Mouse (Mus musculus): ENCODE results near the gene Ptgir. TPM values are rescaled to one million over a fixed set of nuclear protein-coding genes. Genes with fewer than 3 reads are reported as not detected.

The Ptgir gene
- polyA plus RNA-seq, 1 experiment: not detected

- H3K4me1 ChIP-seq (ENCODE audit: control insufficient read depth, insufficient read depth, low read length): peaks cover 6% of the 10 kb centered on the region
- H3K9me3 ChIP-seq (replicated peaks; ENCODE audit: control insufficient read depth, insufficient read depth, low read length, poor library complexity, severe bottlenecking): no peaks in the 10 kb centered on the region
- no peak overlapping the region for H3K9ac ChIP-seq (ENCODE audit: low read depth, poor library complexity, severe bottlenecking)
- no peaks in the 10 kb centered on the region for H3K36me3 ChIP-seq (ENCODE audit: control insufficient read depth, insufficient read depth, low read length, poor library complexity, severe bottlenecking)
- no peak overlapping the region for H3K27ac ChIP-seq (ENCODE audit: insufficient read depth, low read length)
- no peak overlapping the region for H3K4me3 ChIP-seq (ENCODE audit: low read depth, low read length)
- H3K27me3 ChIP-seq (ENCODE audit: control insufficient read depth, insufficient read depth, low read length, poor library complexity, severe bottlenecking): no peaks in the 10 kb centered on the region
- no peak for TF ChIP-seq POLR2A (IDR thresholded peaks at IDR 0.05; ENCODE audit: insufficient read depth, low read length)
- TF ChIP-seq CTCF (IDR thresholded peaks at IDR 0.05; ENCODE audit: low read depth, low read length): no peak
- no peak for TF ChIP-seq EP300 (IDR thresholded peaks at IDR 0.05; ENCODE audit: insufficient read depth, low read depth, low read length)
Observed at GRCm38 (mm10) chr7:16903439-16903955, 2.8 kb upstream of the Ptgir start.

GRCm38 (mm10) chr7:16904120-16904675, 2.1 kb upstream of the Ptgir start:
- Histone ChIP-seq H3K4me3 (ENCODE audit: low read depth, low read length) (no peak overlapping the region), H3K9me3 (replicated peaks; ENCODE audit: control insufficient read depth, insufficient read depth, low read length, poor library complexity, severe bottlenecking) (no peaks in the 10 kb centered on the region), H3K36me3 (ENCODE audit: control insufficient read depth, insufficient read depth, low read length, poor library complexity, severe bottlenecking) (no peaks in the 10 kb centered on the region), H3K27me3 (ENCODE audit: control insufficient read depth, insufficient read depth, low read length, poor library complexity, severe bottlenecking) (no peaks in the 10 kb centered on the region), H3K4me1 (ENCODE audit: control insufficient read depth, insufficient read depth, low read length) (peaks cover 6% of the 10 kb centered on the region), H3K27ac (ENCODE audit: insufficient read depth, low read length) (no peak overlapping the region), H3K9ac (ENCODE audit: low read depth, poor library complexity, severe bottlenecking) (no peak overlapping the region)
- no peak for TF ChIP-seq CTCF (IDR thresholded peaks at IDR 0.05; ENCODE audit: low read depth, low read length)
- no peak for TF ChIP-seq EP300 (IDR thresholded peaks at IDR 0.05; ENCODE audit: insufficient read depth, low read depth, low read length)
- TF ChIP-seq POLR2A (IDR thresholded peaks at IDR 0.05; ENCODE audit: insufficient read depth, low read length): no peak

- no peak overlapping the region for H3K4me3 ChIP-seq (ENCODE audit: low read depth, low read length)
- H3K4me1 ChIP-seq (ENCODE audit: control insufficient read depth, insufficient read depth, low read length): peaks cover 6% of the 10 kb centered on the region
- no peak overlapping the region for H3K27ac ChIP-seq (ENCODE audit: insufficient read depth, low read length)
- TF ChIP-seq EP300 (IDR thresholded peaks at IDR 0.05; ENCODE audit: insufficient read depth, low read depth, low read length) (no peak), CTCF (IDR thresholded peaks at IDR 0.05; ENCODE audit: low read depth, low read length) (no peak), POLR2A (IDR thresholded peaks at IDR 0.05; ENCODE audit: insufficient read depth, low read length) (no peak)
- no peak overlapping the region for H3K9ac ChIP-seq (ENCODE audit: low read depth, poor library complexity, severe bottlenecking)
- H3K9me3 ChIP-seq (replicated peaks; ENCODE audit: control insufficient read depth, insufficient read depth, low read length, poor library complexity, severe bottlenecking): no peaks in the 10 kb centered on the region
- no peaks in the 10 kb centered on the region for H3K36me3 ChIP-seq (ENCODE audit: control insufficient read depth, insufficient read depth, low read length, poor library complexity, severe bottlenecking)
- no peaks in the 10 kb centered on the region for H3K27me3 ChIP-seq (ENCODE audit: control insufficient read depth, insufficient read depth, low read length, poor library complexity, severe bottlenecking)
Observed at GRCm38 (mm10) chr7:16905491-16906021, 734 bp upstream of the Ptgir start.

- Histone ChIP-seq H3K9ac (ENCODE audit: low read depth, poor library complexity, severe bottlenecking) (0 out of 2 replicates have a peak overlapping the region, but pooled peaks have one; percentile 5), H3K4me3 (ENCODE audit: low read depth, low read length) (peak overlapping the region; percentile 44), H3K27ac (ENCODE audit: insufficient read depth, low read length) (no peak overlapping the region), H3K4me1 (ENCODE audit: control insufficient read depth, insufficient read depth, low read length) (peaks cover 6% of the 10 kb centered on the region), H3K9me3 (replicated peaks; ENCODE audit: control insufficient read depth, insufficient read depth, low read length, poor library complexity, severe bottlenecking) (no peaks in the 10 kb centered on the region), H3K36me3 (ENCODE audit: control insufficient read depth, insufficient read depth, low read length, poor library complexity, severe bottlenecking) (no peaks in the 10 kb centered on the region), H3K27me3 (ENCODE audit: control insufficient read depth, insufficient read depth, low read length, poor library complexity, severe bottlenecking) (no peaks in the 10 kb centered on the region)
- no peak for TF ChIP-seq CTCF (IDR thresholded peaks at IDR 0.05; ENCODE audit: low read depth, low read length)
- TF ChIP-seq POLR2A (IDR thresholded peaks at IDR 0.05; ENCODE audit: insufficient read depth, low read length): no peak
- no peak for TF ChIP-seq EP300 (IDR thresholded peaks at IDR 0.05; ENCODE audit: insufficient read depth, low read depth, low read length)
Observed at GRCm38 (mm10) chr7:16906889-16907559, 734 bp downstream of the Ptgir start.

GRCm38 (mm10) chr7:16907842-16908241, 1.6 kb downstream of the Ptgir start:
- Histone ChIP-seq H3K9me3 (replicated peaks; ENCODE audit: control insufficient read depth, insufficient read depth, low read length, poor library complexity, severe bottlenecking) (no peaks in the 10 kb centered on the region), H3K36me3 (ENCODE audit: control insufficient read depth, insufficient read depth, low read length, poor library complexity, severe bottlenecking) (no peaks in the 10 kb centered on the region), H3K9ac (ENCODE audit: low read depth, poor library complexity, severe bottlenecking) (no peak overlapping the region), H3K27ac (ENCODE audit: insufficient read depth, low read length) (no peak overlapping the region), H3K27me3 (ENCODE audit: control insufficient read depth, insufficient read depth, low read length, poor library complexity, severe bottlenecking) (no peaks in the 10 kb centered on the region), H3K4me3 (ENCODE audit: low read depth, low read length) (no peak overlapping the region), H3K4me1 (ENCODE audit: control insufficient read depth, insufficient read depth, low read length) (peaks cover 3% of the 10 kb centered on the region)
- TF ChIP-seq POLR2A (IDR thresholded peaks at IDR 0.05; ENCODE audit: insufficient read depth, low read length) (no peak), EP300 (IDR thresholded peaks at IDR 0.05; ENCODE audit: insufficient read depth, low read depth, low read length) (no peak), CTCF (IDR thresholded peaks at IDR 0.05; ENCODE audit: low read depth, low read length) (no peak)

GRCm38 (mm10) chr7:16908367-16908766, 2.1 kb downstream of the Ptgir start:
- Histone ChIP-seq H3K27ac (ENCODE audit: insufficient read depth, low read length) (no peak overlapping the region), H3K27me3 (ENCODE audit: control insufficient read depth, insufficient read depth, low read length, poor library complexity, severe bottlenecking) (no peaks in the 10 kb centered on the region)

More at GRCm38 (mm10) chr7:16908367-16908766, 2.1 kb downstream of the Ptgir start:
- Histone ChIP-seq H3K9ac (ENCODE audit: low read depth, poor library complexity, severe bottlenecking) (no peak overlapping the region), H3K36me3 (ENCODE audit: control insufficient read depth, insufficient read depth, low read length, poor library complexity, severe bottlenecking) (no peaks in the 10 kb centered on the region), H3K9me3 (replicated peaks; ENCODE audit: control insufficient read depth, insufficient read depth, low read length, poor library complexity, severe bottlenecking) (no peaks in the 10 kb centered on the region), H3K4me3 (ENCODE audit: low read depth, low read length) (no peak overlapping the region), H3K4me1 (ENCODE audit: control insufficient read depth, insufficient read depth, low read length) (peaks cover 3% of the 10 kb centered on the region)
- TF ChIP-seq CTCF (IDR thresholded peaks at IDR 0.05; ENCODE audit: low read depth, low read length) (no peak), POLR2A (IDR thresholded peaks at IDR 0.05; ENCODE audit: insufficient read depth, low read length) (no peak), EP300 (IDR thresholded peaks at IDR 0.05; ENCODE audit: insufficient read depth, low read depth, low read length) (no peak)
